ENCODE assay signal across 12 mouse cellular contexts in genomic region chr12:45439745-45440144, GRCm38 (mm10).
"Had no signal": no experiment of that assay in that cellular context is flagged by ENCODE, and none has a peak within 500 bp of the region (broad histone marks: within the 10 kb centered on the region; RNA-seq: fewer than 3 reads in every experiment).

No protein-coding gene starts in this region.

- DNase-seq: gastrocnemius, postnatal 14 days; gastrocnemius, postnatal 36 days; heart, adult 18-20 months; heart, postnatal 10 days; heart, postnatal 36 days; kidney, adult 11 months; kidney, adult 2 months; kidney, adult 9 months; kidney, postnatal 14 days; kidney, postnatal 36 days; liver; liver, embryonic 13.5 days had no signal
